Mouse (Mus musculus): ENCODE measurements around the gene Paqr5. TPM values are rescaled to one million over a fixed set of nuclear protein-coding genes. Genes with fewer than 3 reads are reported as not detected.

Paqr5 gene
- polyA plus RNA-seq, 1 experiment from 2014 or later, result 0.48 TPM

- 47% methylated on average over 3 of the region's 3 CpGs for WGBS
Measured at GRCm38 (mm10) chr9:62028072-62028471, 1.4 kb upstream of the Paqr5 start.

GRCm38 (mm10) chr9:62025056-62025455, 1.6 kb downstream of the Paqr5 start:
- H3K9me3 ChIP-seq, result no peaks in the 10 kb centered on the region
- H3K27ac ChIP-seq (replicated peaks), result no peak overlapping the region
- H3K9ac ChIP-seq (replicated peaks), result no peak overlapping the region
- no peaks in the 10 kb centered on the region for H3K36me3 ChIP-seq
- H3K4me2 ChIP-seq (replicated peaks), result no peak overlapping the region
- H3K27me3 ChIP-seq, result peaks cover 67% of the 10 kb centered on the region
- 33% methylated on average over 5 of the region's 5 CpGs for WGBS
- H3K4me1 ChIP-seq, result peaks cover 8% of the 10 kb centered on the region
- H3K4me3 ChIP-seq, result no peak overlapping the region
- ATAC-seq (ENCODE audit: low FRiP score, low read depth), result no peak

More at GRCm38 (mm10) chr9:62028072-62028471, 1.4 kb upstream of the Paqr5 start:
- no peak for ATAC-seq (ENCODE audit: low FRiP score, low read depth)
- H3K27me3 ChIP-seq, result peaks cover 60% of the 10 kb centered on the region
- H3K4me3 ChIP-seq, result no peak overlapping the region
- no peak overlapping the region for H3K4me2 ChIP-seq (replicated peaks)
- H3K4me1 ChIP-seq, result peaks cover 8% of the 10 kb centered on the region
- no peaks in the 10 kb centered on the region for H3K36me3 ChIP-seq
- no peak overlapping the region for H3K9ac ChIP-seq (replicated peaks)
- no peak overlapping the region for H3K27ac ChIP-seq (replicated peaks)
- H3K9me3 ChIP-seq, result no peaks in the 10 kb centered on the region

- H3K27ac ChIP-seq (replicated peaks), result no peak overlapping the region
- no peak overlapping the region for H3K9ac ChIP-seq (replicated peaks)
- H3K9me3 ChIP-seq, result no peaks in the 10 kb centered on the region
- WGBS, result 58% methylated on average over 3 of the region's 4 CpGs
- peaks cover 8% of the 10 kb centered on the region for H3K4me1 ChIP-seq
- no peak overlapping the region for H3K4me2 ChIP-seq (replicated peaks)
- ATAC-seq (ENCODE audit: low FRiP score, low read depth), result no peak
- no peak overlapping the region for H3K4me3 ChIP-seq
- H3K27me3 ChIP-seq, result peaks cover 62% of the 10 kb centered on the region
- H3K36me3 ChIP-seq, result no peaks in the 10 kb centered on the region
Measured at GRCm38 (mm10) chr9:62023879-62024278, 2.8 kb downstream of the Paqr5 start.

- ATAC-seq (ENCODE audit: low FRiP score, low read depth), result no peak
- Histone ChIP-seq H3K4me1 (peaks cover 8% of the 10 kb centered on the region), H3K9ac (replicated peaks) (no peak overlapping the region), H3K4me2 (replicated peaks) (no peak overlapping the region), H3K4me3 (no peak overlapping the region), H3K27me3 (peaks cover 55% of the 10 kb centered on the region), H3K9me3 (no peaks in the 10 kb centered on the region), H3K36me3 (no peaks in the 10 kb centered on the region), H3K27ac (replicated peaks) (no peak overlapping the region)
- WGBS, result 90% methylated on average over 6 of the region's 6 CpGs
Measured at GRCm38 (mm10) chr9:62022961-62023680, 3.5 kb downstream of the Paqr5 start.

GRCm38 (mm10) chr9:62021583-62022120, 5.0 kb downstream of the Paqr5 start:
- H3K27ac ChIP-seq (replicated peaks), result no peak overlapping the region
- 69% methylated on average over 7 of the region's 7 CpGs for WGBS
- H3K9ac ChIP-seq (replicated peaks), result no peak overlapping the region
- H3K9me3 ChIP-seq, result no peaks in the 10 kb centered on the region
- peaks cover 40% of the 10 kb centered on the region for H3K27me3 ChIP-seq
- no peaks in the 10 kb centered on the region for H3K36me3 ChIP-seq
- ATAC-seq (ENCODE audit: low FRiP score, low read depth), result no peak
- H3K4me2 ChIP-seq (replicated peaks), result no peak overlapping the region
- peaks cover 3% of the 10 kb centered on the region for H3K4me1 ChIP-seq
- H3K4me3 ChIP-seq, result no peak overlapping the region

GRCm38 (mm10) chr9:62020259-62020658, 6.4 kb downstream of the Paqr5 start:
- Histone ChIP-seq H3K36me3 (no peaks in the 10 kb centered on the region), H3K4me3 (no peak overlapping the region), H3K4me1 (no peaks in the 10 kb centered on the region), H3K27ac (replicated peaks) (no peak overlapping the region), H3K9me3 (no peaks in the 10 kb centered on the region), H3K27me3 (peaks cover 26% of the 10 kb centered on the region), H3K9ac (replicated peaks) (no peak overlapping the region), H3K4me2 (replicated peaks) (no peak overlapping the region)
- ATAC-seq (ENCODE audit: low FRiP score, low read depth), result no peak
- 79% methylated on average over 7 of the region's 7 CpGs for WGBS

- Histone ChIP-seq H3K27ac (replicated peaks) (no peak overlapping the region), H3K9ac (replicated peaks) (no peak overlapping the region), H3K4me3 (no peak overlapping the region), H3K9me3 (no peaks in the 10 kb centered on the region), H3K4me2 (replicated peaks) (no peak overlapping the region), H3K4me1 (no peaks in the 10 kb centered on the region), H3K36me3 (no peaks in the 10 kb centered on the region), H3K27me3 (peaks cover 10% of the 10 kb centered on the region; the same call in 1 of the 2 replicates)
- WGBS, result 87% methylated on average over 14 of the region's 14 CpGs
- no peak for ATAC-seq (ENCODE audit: low FRiP score, low read depth)
Measured at GRCm38 (mm10) chr9:62018229-62019093, 8.2 kb downstream of the Paqr5 start.

- H3K4me3 ChIP-seq, result no peak overlapping the region
- no peak overlapping the region for H3K27ac ChIP-seq (replicated peaks)
- no peak overlapping the region for H3K4me2 ChIP-seq (replicated peaks)
- H3K36me3 ChIP-seq, result no peaks in the 10 kb centered on the region
- no peak overlapping the region for H3K9ac ChIP-seq (replicated peaks)
- 87% methylated on average over 6 of the region's 6 CpGs for WGBS
- no peak for ATAC-seq (ENCODE audit: low FRiP score, low read depth)
- no peaks in the 10 kb centered on the region for H3K4me1 ChIP-seq
- H3K27me3 ChIP-seq, result no peaks in the 10 kb centered on the region
- H3K9me3 ChIP-seq, result no peaks in the 10 kb centered on the region
Measured at GRCm38 (mm10) chr9:62017329-62017728, 9.3 kb downstream of the Paqr5 start.

GRCm38 (mm10) chr9:62015504-62015903, 11.2 kb downstream of the Paqr5 start:
- Histone ChIP-seq H3K36me3 (no peaks in the 10 kb centered on the region), H3K9me3 (no peaks in the 10 kb centered on the region), H3K4me1 (no peaks in the 10 kb centered on the region), H3K9ac (replicated peaks) (no peak overlapping the region), H3K4me3 (no peak overlapping the region), H3K27ac (replicated peaks) (no peak overlapping the region), H3K27me3 (no peaks in the 10 kb centered on the region), H3K4me2 (replicated peaks) (no peak overlapping the region)
- ATAC-seq (ENCODE audit: low FRiP score, low read depth), result no peak
- WGBS, result 66% methylated on average over 3 of the region's 3 CpGs

- Histone ChIP-seq H3K36me3 (no peaks in the 10 kb centered on the region), H3K4me2 (replicated peaks) (no peak overlapping the region), H3K9me3 (no peaks in the 10 kb centered on the region), H3K27ac (replicated peaks) (no peak overlapping the region), H3K9ac (replicated peaks) (no peak overlapping the region), H3K4me1 (no peaks in the 10 kb centered on the region), H3K4me3 (no peak overlapping the region), H3K27me3 (no peaks in the 10 kb centered on the region)
- ATAC-seq (ENCODE audit: low FRiP score, low read depth), result no peak
- 75% methylated on average over 12 of the region's 12 CpGs for WGBS
Measured at GRCm38 (mm10) chr9:62013316-62014097, 13.1 kb downstream of the Paqr5 start.

- Histone ChIP-seq H3K27ac (replicated peaks) (no peak overlapping the region), H3K36me3 (no peaks in the 10 kb centered on the region), H3K4me1 (peaks cover 12% of the 10 kb centered on the region), H3K4me3 (no peak overlapping the region), H3K9me3 (no peaks in the 10 kb centered on the region), H3K9ac (replicated peaks) (no peak overlapping the region), H3K27me3 (peaks cover 4% of the 10 kb centered on the region; the same call in 1 of the 2 replicates), H3K4me2 (replicated peaks) (no peak overlapping the region)
- WGBS, result 84% methylated on average over 5 of the region's 5 CpGs
- no peak for ATAC-seq (ENCODE audit: low FRiP score, low read depth)
Measured at GRCm38 (mm10) chr9:62008360-62008759, 18.3 kb downstream of the Paqr5 start.

Data from midbrain, embryonic 12.5 days (tissue).